Mouse (Mus musculus) forebrain, embryonic 11.5 days (tissue): ENCODE data around the gene Igf1r. TPM values are rescaled to one million over a fixed set of nuclear protein-coding genes. Genes with fewer than 3 reads are reported as not detected.

Source experiments
- ATAC-seq: fragments of 200-750 bp; cut with Nextera tagmentation; replicated peaks from 2 replicates; pipeline ENCODE4 v1.8.0; 2017; ENCODE audit warnings: moderate TSS enrichment; ENCODE audit not compliant: low FRiP score
- DNase-seq: peaks from one replicate; pipeline ENCODE4 v3.0.0-alpha.2; 2017; ENCODE audit warnings: low spot score
- H3K27ac ChIP-seq: fragments of 300-500 bp; sonication (generic); 2 replicates; pipeline ENCODE4 v1.5.1; 2014; ENCODE audit warnings: low read depth, low read length
- H3K27me3 ChIP-seq: fragments of 300-500 bp; sonication (generic); 2 replicates; pipeline ENCODE4 v1.6.1; 2014; ENCODE audit warnings: mild to moderate bottlenecking, low read length, mixed read lengths; ENCODE audit not compliant: control insufficient read depth, insufficient read depth
- H3K36me3 ChIP-seq: fragments of 300-500 bp; sonication (generic); 2 replicates; pipeline ENCODE4 v1.6.1; 2014; ENCODE audit warnings: mild to moderate bottlenecking, low read length, moderate library complexity, mixed read lengths; ENCODE audit not compliant: control insufficient read depth, insufficient read depth
- H3K4me1 ChIP-seq: fragments of 300-500 bp; sonication (generic); replicated peaks from 2 replicates; pipeline ENCODE4 v1.6.1; 2014; ENCODE audit warnings: low read length, mixed read lengths; ENCODE audit not compliant: control insufficient read depth, insufficient read depth
- H3K4me2 ChIP-seq: fragments of 300-500 bp; sonication (generic); 2 replicates; pipeline ENCODE4 v1.6.1; 2014; ENCODE audit warnings: low read depth, mild to moderate bottlenecking, low read length, moderate library complexity, mixed read lengths; ENCODE audit not compliant: severe bottlenecking
- H3K4me3 ChIP-seq: fragments of 300-500 bp; sonication (generic); 2 replicates; pipeline ENCODE4 v1.5.1; 2014; ENCODE audit warnings: low read depth, low read length
- H3K9ac ChIP-seq: fragments of 300-500 bp; sonication (generic); 2 replicates; pipeline ENCODE4 v1.6.1; 2014; ENCODE audit warnings: low read length
- H3K9me3 ChIP-seq: fragments of 300-500 bp; sonication (generic); 2 replicates; pipeline ENCODE4 v1.6.1; 2016; ENCODE audit warnings: low read length, mixed read lengths; ENCODE audit not compliant: control insufficient read depth
- WGBS: fragments of 180-500 bp; shearing (Covaris S2); extraction: QIAGEN DNeasy Blood & Tissue Kit; methylation state at CpG from one replicate; pipeline ENCODE4 v1.1.7; 2014; 5-methylcytosine and 5-hydroxymethylcytosine counted together
- polyA plus RNA-seq: library from polyadenylated mRNA; unstranded; fragments of >200 nt; fragmentation: Nextera tagmentation; extraction: Ambion mirVana; gene quantifications from 2 replicates; pipeline ENCODE4 v1.2.1, GENCODE M21; 2014

Gene Igf1r
- polyA plus RNA-seq, 1 experiment from 2014 or later: 18.3 TPM

GRCm38 (mm10) chr7:68062849-68063208 is 110.2 kb downstream of the Igf1r start:
- ATAC-seq: no peak
- DNase-seq: no peak
- WGBS: 51% methylated on average over 5 of the region's 5 CpGs
- Histone ChIP-seq H3K4me2 (no peak overlapping the region), H3K9ac (no peak overlapping the region), H3K27ac (no peak overlapping the region), H3K27me3 (no peaks in the 10 kb centered on the region), H3K4me1 (no peaks in the 10 kb centered on the region; the same call in 1 of the 2 replicates), H3K4me3 (no peak overlapping the region), H3K36me3 (no peaks in the 10 kb centered on the region), H3K9me3 (no peaks in the 10 kb centered on the region)

GRCm38 (mm10) chr7:68063711-68064110 is 111.1 kb downstream of the Igf1r start:
- Histone ChIP-seq H3K4me2 (no peak overlapping the region), H3K4me1 (no peaks in the 10 kb centered on the region; the same call in 1 of the 2 replicates), H3K27me3 (no peaks in the 10 kb centered on the region), H3K9me3 (no peaks in the 10 kb centered on the region), H3K9ac (no peak overlapping the region), H3K4me3 (no peak overlapping the region), H3K36me3 (no peaks in the 10 kb centered on the region), H3K27ac (no peak overlapping the region)
- no peak for ATAC-seq
- DNase-seq: no peak
- 84% methylated on average over 9 of the region's 9 CpGs for WGBS

- Histone ChIP-seq H3K27me3 (no peaks in the 10 kb centered on the region), H3K4me1 (no peaks in the 10 kb centered on the region; the same call in 1 of the 2 replicates), H3K9ac (no peak overlapping the region), H3K4me3 (no peak overlapping the region), H3K9me3 (no peaks in the 10 kb centered on the region), H3K36me3 (no peaks in the 10 kb centered on the region), H3K4me2 (no peak overlapping the region), H3K27ac (no peak overlapping the region)
- 95% methylated on average over 8 of the region's 8 CpGs for WGBS
- DNase-seq: no peak
- ATAC-seq: no peak
Observed at GRCm38 (mm10) chr7:68064120-68064519, 111.5 kb downstream of the Igf1r start.

- H3K4me2 ChIP-seq: no peak overlapping the region
- H3K27me3 ChIP-seq: no peaks in the 10 kb centered on the region
- no peaks in the 10 kb centered on the region for H3K9me3 ChIP-seq
- no peak overlapping the region for H3K9ac ChIP-seq
- H3K36me3 ChIP-seq: no peaks in the 10 kb centered on the region
- 57% methylated on average over 11 of the region's 11 CpGs for WGBS
- DNase-seq: no peak
- H3K4me3 ChIP-seq: no peak overlapping the region
- H3K27ac ChIP-seq: no peak overlapping the region
- no peaks in the 10 kb centered on the region; the same call in 1 of the 2 replicates for H3K4me1 ChIP-seq
- no peak for ATAC-seq
Observed at GRCm38 (mm10) chr7:68064647-68065362, 112.2 kb downstream of the Igf1r start.

- WGBS: 97% methylated on average over 6 of the region's 6 CpGs
- H3K27ac ChIP-seq: no peak overlapping the region
Observed at GRCm38 (mm10) chr7:68065904-68066303, 113.3 kb downstream of the Igf1r start.

GRCm38 (mm10) chr7:68067321-68067720 is 114.7 kb downstream of the Igf1r start:
- Histone ChIP-seq H3K4me2 (no peak overlapping the region), H3K9ac (no peak overlapping the region), H3K4me1 (no peaks in the 10 kb centered on the region; the same call in 1 of the 2 replicates), H3K27ac (no peak overlapping the region), H3K4me3 (no peak overlapping the region), H3K36me3 (no peaks in the 10 kb centered on the region), H3K27me3 (no peaks in the 10 kb centered on the region), H3K9me3 (no peaks in the 10 kb centered on the region)
- WGBS: 93% methylated on average over 4 of the region's 4 CpGs
- ATAC-seq (no peak), DNase-seq (no peak)

More at GRCm38 (mm10) chr7:68065904-68066303, 113.3 kb downstream of the Igf1r start:
- no peaks in the 10 kb centered on the region for H3K9me3 ChIP-seq
- no peaks in the 10 kb centered on the region; the same call in 1 of the 2 replicates for H3K4me1 ChIP-seq
- H3K4me2 ChIP-seq: no peak overlapping the region
- no peaks in the 10 kb centered on the region for H3K36me3 ChIP-seq
- ATAC-seq (no peak), DNase-seq (no peak)
- H3K9ac ChIP-seq: no peak overlapping the region
- no peak overlapping the region for H3K4me3 ChIP-seq
- no peaks in the 10 kb centered on the region for H3K27me3 ChIP-seq

- no peak overlapping the region for H3K9ac ChIP-seq
- ATAC-seq: no peak
- H3K27ac ChIP-seq: no peak overlapping the region
- WGBS: 89% methylated on average over 7 of the region's 7 CpGs
- no peaks in the 10 kb centered on the region for H3K36me3 ChIP-seq
- no peak for DNase-seq
- H3K4me2 ChIP-seq: no peak overlapping the region
- H3K4me1 ChIP-seq: peaks cover 7% of the 10 kb centered on the region; the same call in 1 of the 2 replicates
- H3K9me3 ChIP-seq: no peaks in the 10 kb centered on the region
- H3K4me3 ChIP-seq: no peak overlapping the region
- H3K27me3 ChIP-seq: no peaks in the 10 kb centered on the region
Observed at GRCm38 (mm10) chr7:68069324-68069723, 116.7 kb downstream of the Igf1r start.

GRCm38 (mm10) chr7:68070030-68070429 is 117.4 kb downstream of the Igf1r start:
- no peaks in the 10 kb centered on the region for H3K36me3 ChIP-seq
- WGBS: 56% methylated on average over 3 of the region's 3 CpGs
- H3K27me3 ChIP-seq: no peaks in the 10 kb centered on the region
- DNase-seq: no peak
- H3K4me1 ChIP-seq: peaks cover 7% of the 10 kb centered on the region; the same call in 1 of the 2 replicates
- H3K27ac ChIP-seq: no peak overlapping the region
- ATAC-seq: no peak
- no peaks in the 10 kb centered on the region for H3K9me3 ChIP-seq
- no peak overlapping the region for H3K9ac ChIP-seq
- no peak overlapping the region for H3K4me3 ChIP-seq
- H3K4me2 ChIP-seq: no peak overlapping the region

GRCm38 (mm10) chr7:68070626-68071025 is 118.0 kb downstream of the Igf1r start:
- ATAC-seq: no peak
- Histone ChIP-seq H3K4me3 (no peak overlapping the region), H3K36me3 (no peaks in the 10 kb centered on the region), H3K4me2 (no peak overlapping the region), H3K27me3 (no peaks in the 10 kb centered on the region), H3K27ac (no peak overlapping the region), H3K9me3 (no peaks in the 10 kb centered on the region), H3K4me1 (peaks cover 7% of the 10 kb centered on the region; the same call in 1 of the 2 replicates), H3K9ac (no peak overlapping the region)
- no peak for DNase-seq
- 62% methylated on average over 7 of the region's 7 CpGs for WGBS
